Mouse (Mus musculus) c-Kit-positive CD71-positive TER-119-positive erythroid progenitor cells, embryonic 14.5 days (primary cell): Measurements from ENCODE around the gene Clba1.

Experiments used
- DNase-seq: peaks from one replicate; pipeline ENCODE4 v3.0.0-alpha.2; 2013; ENCODE audit warnings: low spot score

The Clba1 gene

GRCm38 (mm10) chr12:112851116-112851515 lies 42.4 kb downstream of the Clba1 start:
- no peak for DNase-seq

GRCm38 (mm10) chr12:112853050-112853729 lies 44.5 kb downstream of the Clba1 start:
- no peak for DNase-seq

- no peak for DNase-seq
Measured at GRCm38 (mm10) chr12:112854610-112855333, 46.0 kb downstream of the Clba1 start.

- DNase-seq, result no peak
Measured at GRCm38 (mm10) chr12:112856338-112856737, 47.6 kb downstream of the Clba1 start.

GRCm38 (mm10) chr12:112857021-112857925 lies 48.5 kb downstream of the Clba1 start:
- no peak for DNase-seq

- DNase-seq, result no peak
Measured at GRCm38 (mm10) chr12:112858581-112859336, 50.0 kb downstream of the Clba1 start.

- no peak for DNase-seq
Measured at GRCm38 (mm10) chr12:112859930-112860329, 51.2 kb downstream of the Clba1 start.

GRCm38 (mm10) chr12:112860765-112861164 lies 52.0 kb downstream of the Clba1 start:
- no peak for DNase-seq

GRCm38 (mm10) chr12:112861911-112862321 lies 53.2 kb downstream of the Clba1 start:
- DNase-seq, result no peak

GRCm38 (mm10) chr12:112864804-112865203 lies 56.1 kb downstream of the Clba1 start:
- no peak for DNase-seq
